8 mouse cellular contexts compared by ENCODE assay signal in the genomic region with DNA sequence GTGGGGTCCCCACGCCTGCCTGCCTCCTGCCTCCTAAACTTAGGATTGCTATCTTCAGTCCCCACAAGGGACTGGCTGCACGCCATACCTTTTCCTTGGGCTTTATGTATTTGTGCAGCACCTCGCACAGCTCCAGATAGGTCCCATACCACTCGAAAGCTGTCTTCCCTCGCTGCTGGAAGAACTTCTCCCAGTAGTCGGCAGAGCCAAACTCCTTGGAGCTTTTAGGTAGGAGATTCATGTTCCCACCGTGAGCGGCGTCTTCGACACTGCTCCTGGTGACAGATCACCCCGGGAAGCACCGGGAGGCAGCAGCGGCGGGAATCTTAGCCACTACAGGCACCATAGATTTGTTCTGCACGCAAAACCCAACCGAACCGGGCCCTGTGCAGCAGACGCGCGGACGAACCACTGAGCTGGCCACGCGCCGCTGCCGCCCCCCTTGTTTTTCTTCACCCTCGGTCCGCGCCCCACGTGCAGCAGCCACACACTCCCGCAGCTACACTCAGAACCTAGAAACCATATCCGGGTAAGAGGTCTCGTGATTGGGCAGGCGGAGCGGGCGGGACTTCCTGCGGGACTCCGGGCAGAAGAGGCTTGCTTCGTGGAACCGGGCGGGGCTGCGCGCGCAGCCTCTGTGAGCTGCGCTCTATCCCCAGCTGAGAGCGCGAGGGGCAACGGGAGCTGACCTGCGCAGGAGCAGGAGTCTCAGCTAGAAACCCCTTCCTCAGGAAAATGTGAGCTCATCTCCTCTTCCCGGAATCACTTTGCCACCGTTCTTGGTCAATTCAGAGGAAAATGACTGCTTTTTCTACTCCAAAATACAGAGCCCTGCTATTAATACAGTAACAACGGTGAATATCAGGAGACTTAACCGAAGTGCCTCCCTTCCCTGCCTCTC. TPM values are rescaled to one million over a fixed set of nuclear protein-coding genes. Genes with fewer than 3 reads are reported as not detected.
DNase-seq lines count a peak whose midpoint lies in the region; ATAC-seq and TF ChIP-seq lines count a peak whose summit lies in the region.

A gene (minus strand): TSS at position 536 of the 901 bp plus-strand sequence.

- TF ChIP-seq CTCF in Patski (IDR thresholded peaks at IDR 0.05), result no peak

- H3K9ac ChIP-seq in hindbrain, embryonic 14.5 days, result peak within 1 kb of the TSS; percentile 71

- peaks cover 31% of the 10 kb centered on the region for H3K36me3 ChIP-seq in hindbrain, embryonic 14.5 days (replicated peaks; ENCODE audit: control insufficient read depth, insufficient read depth)

- no peaks in the 10 kb centered on the region for H3K27me3 ChIP-seq in Patski
- no peaks in the 10 kb centered on the region for H3K27me3 ChIP-seq in hindbrain, embryonic 14.5 days (ENCODE audit: control insufficient read depth, insufficient read depth, low read length)

- DNase-seq in Patski (ENCODE audit: low read depth, low spot score), result peak; percentile 53
- peak; percentile 89 to 93 for DNase-seq in cerebellum, postnatal 14 days
- DNase-seq in frontal cortex, postnatal 14 days (ENCODE audit: low spot score in 2 of 2), result peak; percentile 81 to 85
- DNase-seq in hindbrain, embryonic 14.5 days (ENCODE audit: low spot score), result peak; percentile 95
- peak; percentile 86 to 87 for DNase-seq in layer of hippocampus, postnatal 36 days
- peak; percentile 94 for DNase-seq in lung, postnatal 36 days
- peak; percentile 88 for DNase-seq in retina, postnatal 7 days (ENCODE audit: low read depth, low spot score)
- DNase-seq in urinary bladder, adult 2 months (ENCODE audit: low spot score), result peak; percentile 66

- no peaks in the 10 kb centered on the region for H3K9me3 ChIP-seq in hindbrain, embryonic 14.5 days (ENCODE audit: control insufficient read depth, low read length)

- H3K4me2 ChIP-seq in hindbrain, embryonic 14.5 days (replicated peaks), result peak within 1 kb of the TSS; percentile 92

- H3K4me1 ChIP-seq in hindbrain, embryonic 14.5 days (replicated peaks; ENCODE audit: control insufficient read depth, insufficient read depth, low read length), result peaks cover 17% of the 10 kb centered on the region; the same call in 1 of the 2 replicates

- H3K4me3 ChIP-seq in hindbrain, embryonic 14.5 days (replicated peaks; ENCODE audit: low read length), result peak within 1 kb of the TSS; percentile 70

- CTCF ChIA-PET in Patski (lab: Charles Lee), result interaction anchor here (1.2 to 2.7 kb wide), 8 partner anchors 10 to 190 kb away, joined by 3 to 13 read pairs (median 6); no protein-coding TSS in a partner anchor

- in situ Hi-C loops in Patski (cut with MboI; ENCODE audit: low pct_unique_long_range_greater_than_20kb), result loop anchor here (25.0 kb wide), 1 partner anchor 561 kb away; a partner anchor contains a TSS

- POLR2A ChIA-PET in Patski (lab: Charles Lee), result interaction anchor here (0.9 kb wide), 1 partner anchor 189 kb away, joined by 3 read pairs; no protein-coding TSS in a partner anchor

- WGBS in hindbrain, embryonic 14.5 days, result under 1% methylated on average over 52 of the region's 52 CpGs

- peak; percentile 95 for ATAC-seq in Patski
- ATAC-seq in hindbrain, embryonic 14.5 days (ENCODE audit: low FRiP score), result peak; percentile 99

- H3K27ac ChIP-seq in hindbrain, embryonic 14.5 days, result peak within 1 kb of the TSS; percentile 85

RNA-seq across cellular contexts. Expression of the gene that starts here (rescaled TPM):
- 12.0 TPM for polyA plus RNA-seq in Patski (2021)
- 11.8 and 12.2 TPM in 2 replicates for polyA plus RNA-seq in hindbrain, embryonic 14.5 days (2014; fragmentation: Nextera tagmentation; extraction: Ambion mirVana)
- 10 to 100 TPM; 10.4 to 11.1 TPM for total RNA-seq in layer of hippocampus, postnatal 36 days (2021)
- polyA plus RNA-seq in urinary bladder, adult 2 months (2012; rRNA removed), result 7.7 and 8.1 TPM in 2 replicates

Comparison
In these comparisons a context has a peak if more than half of its experiments do, and no peak if none do; other contexts are left out.
1. Peak in every context shown above with its lines: DNase-seq, ATAC-seq, H3K4me3 ChIP-seq and H3K27ac ChIP-seq.